22 mouse cellular contexts compared by ENCODE assay signal in the genomic region with DNA sequence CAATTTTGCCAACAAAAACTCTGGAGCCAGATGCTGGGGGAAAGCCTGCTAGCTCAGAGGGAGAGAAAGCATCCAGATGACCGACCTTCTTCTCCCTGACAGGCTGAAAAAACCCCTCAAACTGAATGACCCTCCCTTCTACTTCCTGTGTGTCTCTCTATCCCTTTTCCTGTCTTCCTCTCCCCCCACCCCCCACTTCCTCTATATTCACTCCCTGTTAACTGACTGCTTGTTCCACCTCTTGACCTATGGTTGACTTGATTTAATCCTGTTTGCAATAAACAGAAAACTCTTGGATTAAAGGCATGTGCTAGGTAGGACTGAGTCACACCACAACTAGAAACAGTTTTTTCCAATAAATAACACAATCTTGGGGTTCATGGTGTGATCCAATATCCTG. TPM values are rescaled to one million over a fixed set of nuclear protein-coding genes. Genes with fewer than 3 reads are reported as not detected.
"Had no signal": no experiment of that assay in that cellular context is flagged by ENCODE, and none has a peak within 500 bp of the region (broad histone marks: within the 10 kb centered on the region; RNA-seq: fewer than 3 reads in every experiment).

No protein-coding gene starts in this region.

- DNase-seq: gastrocnemius, adult 2 months; gastrocnemius, postnatal 10 days; gastrocnemius, postnatal 25 days; heart, adult 18-20 months; heart, postnatal 14 days; heart, postnatal 36 days; kidney, adult 18-20 months; kidney, adult 8-10 months; kidney, postnatal 10 days; kidney, postnatal 25 days; kidney, postnatal 4 days; liver; liver, embryonic 13.5 days had no signal

- ATAC-seq: hindbrain, postnatal 0 days; intestine, postnatal 0 days had no signal

RNA-seq across cellular contexts. Expression of a gene that starts 33.4 kb away (rescaled TPM):
- total RNA-seq: gastrocnemius, adult 2 months; gastrocnemius, postnatal 10 days; hematopoietic stem cell, adult 5-6 weeks; hindbrain, postnatal 0 days; layer of hippocampus, adult 2 months; layer of hippocampus, postnatal 10 days; layer of hippocampus, postnatal 25 days had no signal

RNA-seq across cellular contexts. Expression of a gene that starts 47.2 kb away (rescaled TPM):
- total RNA-seq: layer of hippocampus, postnatal 25 days; left cerebral cortex, adult 2 months; left cerebral cortex, postnatal 14 days; left cerebral cortex, postnatal 36 days had no signal
